Mouse (Mus musculus) midbrain, embryonic 15.5 days (tissue): ENCODE measurements at regions not wholly inside any gene's neighbourhood (a gene's known extent, or its start where the extent isn't known, plus 50 kb on each side); places are given as distances from the start of the nearest gene placed in this dataset.

Source experiments
- ATAC-seq: fragments of 200-750 bp; cut with Nextera tagmentation; replicated peaks from 2 replicates; pipeline ENCODE4 v1.8.0; 2017; ENCODE audit warnings: moderate TSS enrichment
- H3K27ac ChIP-seq: fragments of 300-500 bp; sonication (generic); 2 replicates; pipeline ENCODE4 v1.5.1; 2015; ENCODE audit warnings: mild to moderate bottlenecking, inconsistent platforms
- H3K27me3 ChIP-seq: fragments of 300-500 bp; sonication (generic); replicated peaks from 2 replicates; pipeline ENCODE4 v1.6.1; 2015; ENCODE audit warnings: inconsistent platforms
- H3K36me3 ChIP-seq: fragments of 300-500 bp; sonication (generic); replicated peaks from 2 replicates; pipeline ENCODE4 v1.6.1; 2015; ENCODE audit warnings: inconsistent platforms
- H3K4me1 ChIP-seq: fragments of 300-500 bp; sonication (generic); 2 replicates; pipeline ENCODE4 v1.6.1; 2015; ENCODE audit warnings: inconsistent platforms
- H3K4me2 ChIP-seq: fragments of 300-500 bp; sonication (generic); 2 replicates; pipeline ENCODE4 v1.6.1; 2015; ENCODE audit warnings: inconsistent platforms, mild to moderate bottlenecking, moderate library complexity
- H3K4me3 ChIP-seq: fragments of 300-500 bp; sonication (generic); 2 replicates; pipeline ENCODE4 v1.5.1; 2015; ENCODE audit warnings: mild to moderate bottlenecking, inconsistent platforms
- H3K9ac ChIP-seq: fragments of 300-500 bp; sonication (generic); 2 replicates; pipeline ENCODE4 v1.6.1; 2015; ENCODE audit warnings: mild to moderate bottlenecking, inconsistent platforms
- H3K9me3 ChIP-seq: fragments of 300-500 bp; sonication (generic); 2 replicates; pipeline ENCODE4 v1.6.1; 2016; ENCODE audit warnings: inconsistent platforms
- WGBS: fragments of 180-500 bp; shearing (Covaris S2); methylation state at CpG from one replicate; pipeline ENCODE4 v1.1.7; 2015; ENCODE audit warnings: mixed read lengths; 5-methylcytosine and 5-hydroxymethylcytosine counted together

GRCm38 (mm10) chr12:77143521-77143920 is 94.4 kb upstream of the Fut8 start:
- WGBS, result 82% methylated on average over 6 of the region's 6 CpGs
- no peak for ATAC-seq
- Histone ChIP-seq H3K9me3 (no peaks in the 10 kb centered on the region), H3K27me3 (no peaks in the 10 kb centered on the region), H3K4me1 (no peaks in the 10 kb centered on the region), H3K9ac (no peak overlapping the region), H3K27ac (no peak overlapping the region), H3K36me3 (no peaks in the 10 kb centered on the region), H3K4me2 (no peak overlapping the region), H3K4me3 (no peak overlapping the region)

DNA sequence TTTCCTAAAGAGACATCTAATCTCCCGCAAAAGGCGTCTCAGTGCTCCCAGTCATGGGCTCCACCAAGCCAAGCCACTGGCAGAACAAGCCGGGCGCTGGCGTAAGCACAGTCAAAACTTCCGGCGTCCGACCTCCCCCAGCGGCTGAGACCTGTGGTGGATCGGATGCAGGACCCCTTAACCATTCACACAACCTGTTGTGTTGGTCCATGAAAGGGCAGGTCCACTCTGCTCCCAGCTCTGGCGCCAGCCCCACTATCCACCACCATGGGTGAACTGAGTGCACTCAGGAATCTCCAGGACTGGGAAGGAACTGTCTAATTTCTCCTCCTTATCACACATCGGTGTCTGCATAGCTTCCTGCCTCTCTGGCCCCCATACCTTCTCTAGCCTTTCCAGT is 94.8 kb upstream of the Fut8 start:
- H3K27ac ChIP-seq, result no peak overlapping the region
- 93% methylated on average over 12 of the region's 12 CpGs for WGBS
- H3K9ac ChIP-seq, result no peak overlapping the region
- H3K9me3 ChIP-seq, result no peaks in the 10 kb centered on the region
- no peaks in the 10 kb centered on the region for H3K27me3 ChIP-seq
- no peak overlapping the region for H3K4me2 ChIP-seq
- H3K4me1 ChIP-seq, result no peaks in the 10 kb centered on the region
- no peak overlapping the region for H3K4me3 ChIP-seq
- no peak for ATAC-seq
- no peaks in the 10 kb centered on the region for H3K36me3 ChIP-seq

- Histone ChIP-seq H3K4me1 (no peaks in the 10 kb centered on the region), H3K27me3 (no peaks in the 10 kb centered on the region), H3K4me2 (no peak overlapping the region), H3K9ac (no peak overlapping the region), H3K36me3 (no peaks in the 10 kb centered on the region), H3K4me3 (no peak overlapping the region), H3K27ac (no peak overlapping the region), H3K9me3 (no peaks in the 10 kb centered on the region)
- 84% methylated on average over 4 of the region's 4 CpGs for WGBS
- ATAC-seq, result no peak
These were observed 95.7 kb upstream of the Fut8 start for GRCm38 (mm10) chr12:77142224-77142623.

- WGBS, result 85% methylated on average over 8 of the region's 8 CpGs
- Histone ChIP-seq H3K4me1 (no peaks in the 10 kb centered on the region), H3K9me3 (no peaks in the 10 kb centered on the region)
These were observed 96.4 kb upstream of the Fut8 start for GRCm38 (mm10) chr12:77141260-77142201.

GRCm38 (mm10) chr12:77140656-77141055 is 97.3 kb upstream of the Fut8 start:
- Histone ChIP-seq H3K4me2 (no peak overlapping the region), H3K36me3 (no peaks in the 10 kb centered on the region), H3K27me3 (no peaks in the 10 kb centered on the region), H3K9me3 (no peaks in the 10 kb centered on the region), H3K27ac (no peak overlapping the region), H3K4me1 (no peaks in the 10 kb centered on the region), H3K9ac (no peak overlapping the region), H3K4me3 (no peak overlapping the region)
- ATAC-seq, result no peak
- WGBS, result 75% methylated on average over 6 of the region's 6 CpGs

More at GRCm38 (mm10) chr12:77141260-77142201, 96.4 kb upstream of the Fut8 start:
- Histone ChIP-seq H3K9ac (no peak overlapping the region), H3K36me3 (no peaks in the 10 kb centered on the region), H3K27ac (no peak overlapping the region), H3K4me2 (no peak overlapping the region), H3K27me3 (no peaks in the 10 kb centered on the region), H3K4me3 (no peak overlapping the region)
- ATAC-seq, result no peak

- Histone ChIP-seq H3K27me3 (no peaks in the 10 kb centered on the region), H3K9ac (no peak overlapping the region), H3K27ac (no peak overlapping the region), H3K4me1 (no peaks in the 10 kb centered on the region), H3K36me3 (no peaks in the 10 kb centered on the region), H3K9me3 (no peaks in the 10 kb centered on the region), H3K4me3 (no peak overlapping the region), H3K4me2 (no peak overlapping the region)
- WGBS, result 86% methylated on average over 5 of the region's 5 CpGs
- ATAC-seq, result no peak
These were observed 97.8 kb upstream of the Fut8 start for GRCm38 (mm10) chr12:77140141-77140540.

GRCm38 (mm10) chr12:77139718-77140117 is 98.2 kb upstream of the Fut8 start:
- no peak overlapping the region for H3K4me2 ChIP-seq
- no peak overlapping the region for H3K4me3 ChIP-seq
- ATAC-seq, result no peak
- no peaks in the 10 kb centered on the region for H3K36me3 ChIP-seq
- H3K27ac ChIP-seq, result no peak overlapping the region
- no peaks in the 10 kb centered on the region for H3K9me3 ChIP-seq
- WGBS, result 95% methylated on average over 2 of the region's 2 CpGs
- H3K9ac ChIP-seq, result no peak overlapping the region
- H3K4me1 ChIP-seq, result no peaks in the 10 kb centered on the region
- H3K27me3 ChIP-seq, result no peaks in the 10 kb centered on the region

GRCm38 (mm10) chr12:77138506-77139201 is 99.3 kb upstream of the Fut8 start:
- no peak for ATAC-seq
- no peaks in the 10 kb centered on the region for H3K9me3 ChIP-seq
- H3K4me1 ChIP-seq, result no peaks in the 10 kb centered on the region
- no peak overlapping the region for H3K9ac ChIP-seq
- 82% methylated on average over 11 of the region's 11 CpGs for WGBS
- no peaks in the 10 kb centered on the region for H3K36me3 ChIP-seq
- H3K27ac ChIP-seq, result no peak overlapping the region
- no peaks in the 10 kb centered on the region for H3K27me3 ChIP-seq
- H3K4me2 ChIP-seq, result no peak overlapping the region
- H3K4me3 ChIP-seq, result no peak overlapping the region

- Histone ChIP-seq H3K4me2 (no peak overlapping the region), H3K27me3 (no peaks in the 10 kb centered on the region), H3K27ac (no peak overlapping the region), H3K9me3 (no peaks in the 10 kb centered on the region), H3K9ac (no peak overlapping the region), H3K36me3 (no peaks in the 10 kb centered on the region), H3K4me1 (no peaks in the 10 kb centered on the region), H3K4me3 (no peak overlapping the region)
- no peak for ATAC-seq
- WGBS, result 92% methylated on average over 10 of the region's 10 CpGs
These were observed 100.6 kb upstream of the Fut8 start for GRCm38 (mm10) chr12:77137291-77137830.

DNA sequence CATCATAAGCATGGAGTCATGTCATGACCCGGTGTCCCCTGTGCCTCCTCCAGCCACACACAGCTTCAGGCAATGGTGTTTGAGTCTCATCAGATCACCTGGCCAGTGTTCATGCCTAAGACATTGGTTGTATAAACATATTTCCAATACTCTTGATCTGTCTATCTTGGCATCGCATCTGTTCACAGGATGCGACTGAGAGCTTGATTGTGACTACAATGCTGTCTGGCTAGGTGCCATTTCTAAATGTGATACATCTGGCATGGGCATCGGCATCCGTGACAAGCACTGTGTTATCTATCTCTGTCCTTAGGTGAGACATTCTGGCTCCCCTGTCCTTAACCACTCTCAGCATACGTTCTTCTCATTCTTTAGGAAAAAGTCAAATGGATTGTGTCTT is 102.3 kb upstream of the Fut8 start:
- H3K9me3 ChIP-seq, result no peaks in the 10 kb centered on the region
- no peaks in the 10 kb centered on the region for H3K36me3 ChIP-seq
- no peak for ATAC-seq
- no peak overlapping the region for H3K9ac ChIP-seq
- no peaks in the 10 kb centered on the region for H3K27me3 ChIP-seq
- WGBS, result 91% methylated on average over 6 of the region's 6 CpGs
- H3K4me2 ChIP-seq, result no peak overlapping the region
- H3K4me3 ChIP-seq, result no peak overlapping the region
- no peaks in the 10 kb centered on the region for H3K4me1 ChIP-seq
- no peak overlapping the region for H3K27ac ChIP-seq

- Histone ChIP-seq H3K4me3 (no peak overlapping the region), H3K9ac (no peak overlapping the region), H3K9me3 (no peaks in the 10 kb centered on the region), H3K4me2 (no peak overlapping the region), H3K36me3 (no peaks in the 10 kb centered on the region), H3K27ac (no peak overlapping the region), H3K4me1 (no peaks in the 10 kb centered on the region), H3K27me3 (no peaks in the 10 kb centered on the region)
- ATAC-seq, result no peak
- 93% methylated on average over 3 of the region's 3 CpGs for WGBS
These were observed 102.9 kb upstream of the Fut8 start for GRCm38 (mm10) chr12:77135067-77135466.

GRCm38 (mm10) chr12:77134306-77135010 is 103.5 kb upstream of the Fut8 start:
- H3K4me3 ChIP-seq, result no peak overlapping the region
- no peak for ATAC-seq
- no peak overlapping the region for H3K27ac ChIP-seq
- no peaks in the 10 kb centered on the region for H3K4me1 ChIP-seq
- H3K9me3 ChIP-seq, result no peaks in the 10 kb centered on the region
- H3K36me3 ChIP-seq, result no peaks in the 10 kb centered on the region
- no peak overlapping the region for H3K9ac ChIP-seq
- H3K4me2 ChIP-seq, result no peak overlapping the region
- WGBS, result 88% methylated on average over 9 of the region's 9 CpGs
- H3K27me3 ChIP-seq, result no peaks in the 10 kb centered on the region
